Mouse (Mus musculus) Patski (cell line): Measurements from ENCODE around the gene Vwa7. TPM values are rescaled to one million over a fixed set of nuclear protein-coding genes. Genes with fewer than 3 reads are reported as not detected.
"Not testable (repeated sequence)": the region's sequence is repeated elsewhere in the genome, so short reads cannot be mapped to it uniquely, and the experiment has no call there.

Experiments
- ATAC-seq: fragments of 100-300 bp; one replicate; pipeline ENCODE4 v1.8.0; 2021
- CTCF ChIA-PET: fragments of 350-600 bp; sonication (Branson Sonifier 250); formaldehyde crosslinking; loops from one replicate; lab custom pipeline; 2022; ENCODE audit warnings: inconsistent platforms; lab: Charles Lee
- POLR2A ChIA-PET: fragments of 350-600 bp; sonication (Branson Sonifier 250); formaldehyde crosslinking; loops from one replicate; lab custom pipeline; 2022; ENCODE audit warnings: antibody characterized with exemption, inconsistent platforms; lab: Charles Lee
- DNase-seq: peaks from one replicate; pipeline ENCODE4 v3.0.0-alpha.2; 2011; ENCODE audit warnings: low read depth, low spot score
- H3K27me3 ChIP-seq: fragments of 371-371 bp; one replicate; pipeline ENCODE4 v1.5.1; 2021
- CTCF ChIP-seq: fragments of 100-300 bp; IDR thresholded peaks from one replicate; pipeline ENCODE4 v1.5.1; 2021
- in situ Hi-C: fragments of 300-500 bp; cut with MboI; formaldehyde crosslinking; loops from 3 replicates; pipeline ENCODE4 v1.11.1; 2018; ENCODE audit warnings: low pct_unique_long_range_greater_than_20kb, mixed read lengths
- polyA plus RNA-seq: library from polyadenylated mRNA; unstranded; gene quantifications from one replicate; pipeline ENCODE4 v1.2.3, GENCODE M21; 2021

Gene Vwa7
- polyA plus RNA-seq = 1.2 TPM

DNA sequence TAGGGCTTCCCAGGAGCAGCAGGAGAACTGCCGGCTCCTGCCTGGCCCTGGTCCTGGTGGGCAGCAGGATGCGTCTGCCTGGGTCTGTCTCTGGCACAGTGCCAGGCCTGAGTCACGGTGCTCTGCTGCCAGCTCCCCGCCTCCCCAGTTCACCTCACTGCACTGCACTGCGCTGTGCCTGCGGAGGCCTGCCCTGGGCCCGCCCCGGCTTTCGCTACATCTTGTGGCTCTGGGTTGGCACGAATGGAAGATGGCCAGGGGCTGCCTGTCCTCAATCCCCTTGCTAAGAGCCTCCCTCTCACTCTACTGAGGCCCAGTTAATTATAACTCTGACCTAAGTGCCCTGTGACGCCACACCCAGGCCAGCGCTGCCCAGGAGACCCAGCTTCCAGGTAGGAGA is at the start of gene Vwa7:
Vwa7 (plus strand) TSS at position 204 of the 400 bp plus-strand sequence.
- in situ Hi-C loops = loop anchor here (10.0 kb wide), 1 partner anchor 218 kb away; the partner anchor contains the start of genes Atp6v1g2 and Nfkbil1
- DNase-seq (no peak), ATAC-seq (no peak)
- no peak for TF ChIP-seq CTCF
- ChIA-PET CTCF (no interaction called here), POLR2A (interaction anchor here (1.5 kb wide), 1 partner anchor 94 kb away, joined by 4 read pairs; no protein-coding TSS in a partner anchor)
- H3K27me3 ChIP-seq = no peaks in the 10 kb centered on the region

DNA sequence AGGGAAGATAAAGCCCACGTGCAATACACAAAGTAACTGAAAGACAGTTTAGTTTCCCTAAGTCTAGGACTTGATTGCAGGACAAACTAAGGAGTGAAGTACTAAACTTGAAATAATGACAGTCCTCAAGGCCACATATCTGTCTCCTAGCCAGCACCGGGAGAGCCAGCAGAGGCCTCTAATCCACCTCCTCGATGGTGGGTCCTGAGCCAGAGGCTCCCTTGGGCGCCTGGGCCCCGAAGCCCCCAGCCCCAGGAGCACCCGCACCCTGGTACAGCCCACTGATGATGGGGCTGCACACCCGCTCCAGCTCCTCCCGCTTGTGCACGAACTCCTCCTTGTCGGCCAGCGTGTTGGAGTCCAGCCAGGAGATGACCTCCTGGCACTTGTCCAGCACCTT is 46.6 kb upstream of the Vwa7 start, which contains the start of gene Gm20481:
Gm20481 (plus strand) TSS at position 91 of the 400 bp plus-strand sequence.
- in situ Hi-C loops, ATAC-seq, CTCF ChIA-PET, POLR2A ChIA-PET, H3K27me3 ChIP-seq, DNase-seq: not testable (repeated sequence)

DNA sequence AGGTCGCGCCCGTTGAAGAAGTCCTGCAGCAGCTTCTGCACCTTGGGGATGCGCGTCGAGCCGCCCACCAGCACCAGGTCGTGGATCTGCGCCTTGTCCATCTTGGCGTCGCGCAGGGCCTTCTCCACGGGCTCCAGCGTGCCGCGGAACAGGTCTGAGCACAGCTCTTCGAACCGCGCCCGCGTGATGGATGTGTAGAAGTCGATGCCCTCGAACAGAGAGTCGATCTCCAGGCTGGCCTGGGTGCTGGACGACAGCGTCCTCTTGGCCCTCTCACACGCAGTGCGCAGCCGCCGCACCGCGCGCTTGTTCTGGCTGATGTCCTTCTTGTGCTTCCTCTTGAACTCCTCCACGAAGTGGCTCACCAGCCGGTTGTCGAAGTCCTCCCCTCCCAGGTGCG is 45.5 kb upstream of the Vwa7 start:
- CTCF ChIA-PET, ATAC-seq, POLR2A ChIA-PET, H3K27me3 ChIP-seq, in situ Hi-C loops, DNase-seq: not testable (repeated sequence)

DNA sequence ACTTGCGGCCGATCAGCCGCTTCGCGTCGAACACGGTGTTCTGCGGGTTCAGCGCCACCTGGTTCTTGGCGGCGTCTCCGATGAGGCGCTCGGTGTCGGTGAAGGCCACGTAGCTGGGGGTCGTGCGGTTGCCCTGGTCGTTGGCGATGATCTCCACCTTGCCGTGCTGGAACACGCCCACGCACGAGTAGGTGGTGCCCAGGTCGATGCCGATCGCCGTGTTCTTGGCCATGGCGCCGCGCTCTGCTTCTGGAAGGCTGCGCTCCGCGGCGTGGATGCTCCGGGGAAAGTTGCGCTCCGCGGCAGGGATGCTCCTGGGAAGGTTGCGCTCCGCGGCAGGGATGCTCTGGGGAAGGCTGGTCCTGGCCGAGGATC is 44.7 kb upstream of the Vwa7 start:
- ATAC-seq, POLR2A ChIA-PET, DNase-seq, in situ Hi-C loops, H3K27me3 ChIP-seq: not testable (repeated sequence)
- CTCF ChIA-PET = interaction anchor here (1.2 kb wide), 1 partner anchor 15 kb away, joined by 4 read pairs; no protein-coding TSS in a partner anchor

DNA sequence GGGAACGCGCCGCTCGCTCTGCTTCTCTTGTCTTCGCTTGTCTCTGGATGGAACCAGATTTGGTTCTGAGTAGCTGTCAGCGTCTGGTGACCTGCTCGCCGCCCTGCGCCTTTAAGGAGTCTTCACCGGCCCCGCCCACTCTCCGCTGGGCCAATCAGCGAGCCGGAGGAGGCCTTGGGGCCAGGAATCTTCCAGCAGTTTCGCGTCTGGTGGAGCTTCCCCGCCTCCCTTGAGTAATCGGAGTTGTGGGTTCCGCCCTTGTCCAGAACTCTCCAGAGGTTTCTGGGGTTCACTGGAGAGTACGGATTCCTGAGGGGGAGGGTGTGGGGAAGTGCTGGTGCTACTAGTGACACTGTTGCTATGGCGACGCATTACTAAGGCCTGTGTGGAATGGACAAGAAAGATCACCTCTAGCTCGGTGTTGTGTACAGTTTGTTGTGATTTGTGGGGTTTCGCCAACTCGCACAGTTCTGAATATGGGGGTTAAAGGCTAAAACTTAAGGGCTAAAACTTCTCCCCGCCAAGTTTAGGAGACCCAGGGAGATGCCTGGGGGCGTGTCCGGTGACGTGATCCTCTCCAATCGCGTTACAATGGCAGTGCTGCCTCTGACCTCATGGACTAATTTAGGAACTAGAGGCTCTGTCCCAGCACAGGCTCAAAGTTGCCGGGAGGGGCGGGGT is 44.2 kb upstream of the Vwa7 start, which contains the start of the genes Hspa1a and Hspa1l:
Hspa1a (minus strand) TSS at position 88 of the 681 bp plus-strand sequence.
Hspa1l (plus strand) TSS at position 635 of the 681 bp plus-strand sequence.
- DNase-seq, H3K27me3 ChIP-seq, in situ Hi-C loops: not testable (repeated sequence)
- ChIA-PET POLR2A (interaction anchor here (1.9 kb wide), 1 partner anchor 11 kb away, joined by 8 read pairs; no protein-coding TSS in a partner anchor), CTCF (interaction anchor here (1.2 kb wide), 1 partner anchor 16 kb away, joined by 4 read pairs; no protein-coding TSS in a partner anchor)
- ATAC-seq = peak; percentile 78

DNA sequence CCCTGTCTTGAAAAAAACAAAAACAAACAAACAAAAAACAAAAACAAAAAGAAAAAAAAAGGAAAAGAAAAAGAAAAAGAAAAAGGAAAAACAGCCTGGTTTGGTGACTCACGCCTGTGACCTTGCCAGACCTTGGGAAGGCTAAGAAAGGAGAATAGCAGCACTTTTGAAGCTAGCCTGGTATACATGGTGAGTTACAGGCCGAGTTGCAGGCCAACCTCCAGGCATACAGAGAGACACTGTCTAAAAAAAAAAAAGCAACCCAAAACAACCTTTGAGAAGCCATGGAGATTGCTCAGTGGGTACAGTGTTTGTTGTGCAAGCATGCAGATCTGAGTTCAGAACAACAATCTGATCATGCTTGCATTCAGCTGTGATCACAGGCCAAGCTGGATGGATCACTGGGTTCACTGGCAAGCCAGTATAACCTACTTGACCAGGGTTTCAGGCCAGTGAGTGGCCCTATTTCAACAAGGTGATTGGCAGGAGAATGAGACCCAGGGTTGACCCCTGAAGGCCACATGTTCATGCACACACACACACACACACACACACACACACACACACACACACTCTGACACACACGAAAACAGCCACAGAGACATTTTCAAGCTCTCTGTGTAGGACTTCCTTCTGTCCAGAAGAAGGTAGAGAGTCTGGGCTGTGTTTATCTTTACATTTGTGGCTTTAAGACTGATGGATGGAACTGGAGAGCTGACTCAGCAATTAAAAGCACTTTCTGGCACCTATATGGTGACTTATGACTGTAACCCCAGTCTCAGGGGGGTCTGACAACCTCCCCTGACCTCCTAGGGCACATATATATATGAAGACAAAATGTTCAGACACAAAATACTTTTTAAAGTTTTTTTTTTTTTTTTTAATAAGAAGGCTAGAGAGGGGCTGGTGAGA is 40.5 kb upstream of the Vwa7 start:
- ATAC-seq = no peak
- no peaks in the 10 kb centered on the region for H3K27me3 ChIP-seq
- CTCF ChIA-PET = interaction anchor here (1.3 to 3.0 kb wide), 3 partner anchors 8 to 23 kb away, joined by 4 to 12 read pairs (median 8); no protein-coding TSS in a partner anchor
- POLR2A ChIA-PET = interaction anchor here (0.9 to 1.2 kb wide), 2 partner anchors 11 to 23 kb away, joined by 3 to 4 read pairs; no protein-coding TSS in a partner anchor
- in situ Hi-C loops = no loop called here
- DNase-seq = no peak
- no peak for TF ChIP-seq CTCF

DNA sequence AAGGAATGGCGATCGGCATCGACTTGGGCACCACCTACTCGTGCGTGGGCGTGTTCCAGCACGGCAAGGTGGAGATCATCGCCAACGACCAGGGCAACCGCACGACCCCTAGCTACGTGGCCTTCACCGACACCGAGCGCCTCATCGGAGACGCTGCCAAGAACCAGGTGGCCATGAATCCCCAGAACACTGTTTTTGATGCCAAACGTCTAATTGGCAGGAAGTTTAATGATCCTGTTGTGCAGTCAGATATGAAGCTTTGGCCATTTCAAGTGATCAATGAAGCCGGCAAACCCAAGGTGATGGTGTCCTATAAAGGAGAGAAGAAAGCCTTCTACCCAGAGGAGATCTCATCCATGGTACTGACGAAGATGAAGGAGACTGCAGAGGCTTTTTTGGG is 39.4 kb upstream of the Vwa7 start:
- TF ChIP-seq CTCF = no peak
- in situ Hi-C loops = no loop called here
- ATAC-seq (no peak), DNase-seq (no peak)
- no peaks in the 10 kb centered on the region for H3K27me3 ChIP-seq
- ChIA-PET CTCF (interaction anchor here (1.3 to 2.9 kb wide), 2 partner anchors 9 to 21 kb away, joined by 4 to 12 read pairs; no protein-coding TSS in a partner anchor), POLR2A (interaction anchor here (0.9 to 1.2 kb wide), 2 partner anchors 12 to 25 kb away, joined by 3 to 4 read pairs; no protein-coding TSS in a partner anchor)

DNA sequence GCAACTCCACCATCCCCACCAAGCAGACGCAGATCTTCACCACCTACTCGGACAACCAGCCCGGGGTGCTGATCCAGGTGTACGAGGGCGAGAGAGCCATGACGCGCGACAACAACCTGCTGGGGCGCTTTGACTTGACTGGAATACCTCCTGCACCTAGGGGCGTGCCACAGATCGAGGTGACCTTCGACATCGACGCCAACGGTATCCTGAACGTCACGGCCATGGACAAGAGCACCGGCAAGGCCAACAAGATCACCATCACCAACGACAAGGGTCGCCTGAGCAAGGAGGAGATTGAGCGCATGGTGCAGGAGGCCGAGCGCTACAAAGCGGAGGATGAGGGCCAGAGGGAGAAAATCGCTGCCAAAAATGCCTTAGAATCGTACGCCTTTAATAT is 38.1 kb upstream of the Vwa7 start:
- in situ Hi-C loops = no loop called here
- ATAC-seq (no peak), DNase-seq (no peak)
- TF ChIP-seq CTCF = no peak
- H3K27me3 ChIP-seq = no peaks in the 10 kb centered on the region
- CTCF ChIA-PET = interaction anchor here (2.9 kb wide), 1 partner anchor 22 kb away, joined by 12 read pairs; no protein-coding TSS in a partner anchor
- POLR2A ChIA-PET = no interaction called here

DNA sequence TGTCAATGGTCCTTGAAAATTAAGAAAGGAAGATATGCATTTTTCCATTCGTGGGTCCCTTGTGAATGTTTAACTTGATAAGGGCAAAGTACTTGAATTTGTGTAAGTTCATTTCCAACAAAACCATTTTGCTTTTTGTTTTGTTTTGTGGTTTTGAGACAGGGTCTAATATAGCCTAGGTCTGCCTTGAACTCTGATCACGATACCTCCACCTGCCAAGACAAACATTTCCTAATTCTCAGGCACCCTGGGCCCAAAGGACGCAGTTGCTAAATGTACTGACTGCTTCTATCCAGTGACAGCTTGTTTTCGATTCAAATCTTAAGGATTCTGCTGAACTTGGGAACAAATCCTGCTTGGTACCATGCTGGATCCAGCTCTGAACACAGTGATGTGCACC is 36.7 kb upstream of the Vwa7 start:
- POLR2A ChIA-PET = interaction anchor here (0.5 kb wide), 1 partner anchor 1484 kb away, joined by 7 read pairs; no protein-coding TSS in a partner anchor
- no peaks in the 10 kb centered on the region for H3K27me3 ChIP-seq
- TF ChIP-seq CTCF = no peak
- in situ Hi-C loops = loop anchor here (5.0 kb wide), 1 partner anchor 62 kb away; no protein-coding TSS in a partner anchor
- DNase-seq (no peak), ATAC-seq (no peak)
- CTCF ChIA-PET = interaction anchor here (0.7 to 2.9 kb wide), 5 partner anchors 12 to 36 kb away, joined by 3 to 23 read pairs (median 3); no protein-coding TSS in a partner anchor

DNA sequence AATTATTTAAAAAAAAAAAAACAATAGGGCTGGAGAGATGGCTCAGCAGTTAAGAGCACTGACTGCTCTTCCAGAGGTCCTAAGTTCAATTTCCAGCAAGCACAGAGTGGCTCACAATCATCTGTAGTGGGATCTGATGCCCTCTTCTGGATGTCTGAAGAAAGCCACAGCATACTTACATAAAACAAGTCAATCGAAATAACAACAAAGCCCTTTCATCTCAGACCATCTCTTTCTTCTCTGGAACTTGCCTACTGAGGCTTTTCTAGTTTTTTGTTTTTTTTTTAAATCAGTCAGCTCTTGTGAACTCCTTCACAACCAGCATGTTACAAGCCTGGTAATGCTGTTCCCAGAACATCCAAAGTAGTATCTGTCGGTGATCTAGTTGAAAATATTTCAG is 35.7 kb upstream of the Vwa7 start:
- DNase-seq = no peak
- CTCF ChIA-PET = interaction anchor here (0.7 to 2.9 kb wide), 8 partner anchors 13 to 126 kb away, joined by 3 to 23 read pairs (median 4); no protein-coding TSS in a partner anchor

More for the DNA sequence above, 35.7 kb upstream of the Vwa7 start:
- H3K27me3 ChIP-seq = no peaks in the 10 kb centered on the region
- peak; percentile 86 for TF ChIP-seq CTCF
- POLR2A ChIA-PET = interaction anchor here (0.9 to 1.4 kb wide), 4 partner anchors 13 to 26 kb away, joined by 3 to 7 read pairs (median 4); no protein-coding TSS in a partner anchor
- ATAC-seq = no peak
- in situ Hi-C loops = loop anchor here (5.0 kb wide), 1 partner anchor 63 kb away; no protein-coding TSS in a partner anchor
